28 mouse cellular contexts compared by ENCODE assay signal in genomic region chr2:76597521-76597920, GRCm38 (mm10). TPM values are rescaled to one million over a fixed set of nuclear protein-coding genes. Genes with fewer than 3 reads are reported as not detected.
DNase-seq lines count a peak whose midpoint lies in the region; ATAC-seq and TF ChIP-seq lines count a peak whose summit lies in the region.
"Had no signal": no experiment of that assay in that cellular context is flagged by ENCODE, and none has a peak within 500 bp of the region (broad histone marks: within the 10 kb centered on the region; RNA-seq: fewer than 3 reads in every experiment).

No protein-coding gene starts in this region.

- H3K27me3 ChIP-seq in limb, embryonic 13.5 days, result no peaks in the 10 kb centered on the region
- no peaks in the 10 kb centered on the region for H3K27me3 ChIP-seq in limb, embryonic 10.5 days (ENCODE audit: low read depth, poor library complexity, severe bottlenecking)
- no peaks in the 10 kb centered on the region for H3K27me3 ChIP-seq in liver, postnatal 0 days (ENCODE audit: insufficient read depth, low read length)
- H3K27me3 ChIP-seq: embryonic facial prominence, embryonic 12.5 days; heart, embryonic 12.5 days; heart, embryonic 15.5 days; hindbrain, embryonic 13.5 days; intestine, embryonic 15.5 days; Patski had no signal

- H3K9me3 ChIP-seq in limb, embryonic 13.5 days, result no peaks in the 10 kb centered on the region
- no peaks in the 10 kb centered on the region for H3K9me3 ChIP-seq in limb, embryonic 10.5 days (replicated peaks)
- no peaks in the 10 kb centered on the region for H3K9me3 ChIP-seq in liver, postnatal 0 days (ENCODE audit: low read length)
- H3K9me3 ChIP-seq: embryonic facial prominence, embryonic 12.5 days; heart, embryonic 12.5 days; heart, embryonic 15.5 days; hindbrain, embryonic 10.5 days; hindbrain, embryonic 13.5 days; intestine, embryonic 15.5 days had no signal

- H3K4me2 ChIP-seq in limb, embryonic 13.5 days (replicated peaks), result no peak overlapping the region
- H3K4me2 ChIP-seq in liver, postnatal 0 days (ENCODE audit: low read depth, low read length), result no peak overlapping the region
- H3K4me2 ChIP-seq: embryonic facial prominence, embryonic 12.5 days; heart, embryonic 12.5 days; heart, embryonic 15.5 days; hindbrain, embryonic 13.5 days; intestine, embryonic 15.5 days had no signal

- no peak overlapping the region for H3K9ac ChIP-seq in limb, embryonic 13.5 days
- H3K9ac ChIP-seq in liver, postnatal 0 days (replicated peaks), result no peak overlapping the region
- H3K9ac ChIP-seq: embryonic facial prominence, embryonic 12.5 days; heart, embryonic 12.5 days; heart, embryonic 15.5 days; hindbrain, embryonic 13.5 days; intestine, embryonic 15.5 days had no signal

- H3K27ac ChIP-seq in limb, embryonic 13.5 days, result no peak overlapping the region
- no peak overlapping the region for H3K27ac ChIP-seq in limb, embryonic 10.5 days
- no peak overlapping the region for H3K27ac ChIP-seq in liver, postnatal 0 days (ENCODE audit: low read depth)
- H3K27ac ChIP-seq: embryonic facial prominence, embryonic 12.5 days; heart, embryonic 15.5 days; hindbrain, embryonic 10.5 days; hindbrain, embryonic 13.5 days; intestine, embryonic 15.5 days had no signal

- ATAC-seq in limb, embryonic 13.5 days (ENCODE audit: low FRiP score, low read depth), result peak; percentile 44; the same call in 1 of the 2 replicates
- no peak for ATAC-seq in cerebellum, adult (ENCODE audit: insufficient number of reproducible peaks, low FRiP score, low TSS enrichment)
- no peak for ATAC-seq in liver, postnatal 0 days
- ATAC-seq: forebrain, embryonic 14.5 days; hindbrain, embryonic 16.5 days; intestine, embryonic 15.5 days; Patski had no signal

- no peak for DNase-seq in limb, embryonic 10.5 days (ENCODE audit: low spot score)
- peak; percentile 10 for DNase-seq in R1 (ENCODE audit: low read depth, low spot score)
- peak; percentile 27 for DNase-seq in fibroblast of lung, adult 2 months (ENCODE audit: low read depth)
- no peak for DNase-seq in liver, postnatal 0 days
- DNase-seq: adrenal gland, adult 8-10 months; adrenal gland, postnatal 36 days; cerebellum, adult 11 months; cerebellum, adult 2 months; cerebellum, postnatal 10 days; cerebellum, postnatal 36 days; embryo, embryonic 11 days; gastrocnemius, postnatal 25 days; heart, adult 18-20 months; heart, postnatal 10 days; heart, postnatal 36 days; kidney, adult 11 months had no signal

- TF ChIP-seq EP300 in liver, postnatal 0 days (IDR thresholded peaks at IDR 0.05; ENCODE audit: low read depth), result no peak

- TF ChIP-seq CTCF in liver, postnatal 0 days (IDR thresholded peaks at IDR 0.05; ENCODE audit: low read depth), result no peak

- WGBS in limb, embryonic 13.5 days, result 55% methylated on average over 11 of the region's 11 CpGs
- 89% methylated on average over 11 of the region's 11 CpGs for WGBS in limb, embryonic 10.5 days
- 77% methylated on average over 11 of the region's 11 CpGs for WGBS in liver, postnatal 0 days (ENCODE audit: insufficient replicate concordance)

- peaks cover 20% of the 10 kb centered on the region for H3K36me3 ChIP-seq in limb, embryonic 13.5 days
- peaks cover 4% of the 10 kb centered on the region; the same call in 1 of the 2 replicates for H3K36me3 ChIP-seq in limb, embryonic 10.5 days
- H3K36me3 ChIP-seq in liver, postnatal 0 days (replicated peaks; ENCODE audit: insufficient read depth, low read length), result no peaks in the 10 kb centered on the region
- H3K36me3 ChIP-seq: embryonic facial prominence, embryonic 12.5 days; heart, embryonic 12.5 days; heart, embryonic 15.5 days; hindbrain, embryonic 10.5 days; intestine, embryonic 15.5 days had no signal

- H3K4me3 ChIP-seq in limb, embryonic 13.5 days, result no peak overlapping the region
- H3K4me3 ChIP-seq in limb, embryonic 10.5 days, result no peak overlapping the region
- H3K4me3 ChIP-seq in liver, postnatal 0 days (ENCODE audit: low read depth, low read length), result no peak overlapping the region
- H3K4me3 ChIP-seq: embryonic facial prominence, embryonic 12.5 days; heart, embryonic 12.5 days; heart, embryonic 15.5 days; hindbrain, embryonic 10.5 days; hindbrain, embryonic 13.5 days; intestine, embryonic 15.5 days had no signal

- H3K4me1 ChIP-seq in limb, embryonic 13.5 days, result no peaks in the 10 kb centered on the region
- H3K4me1 ChIP-seq in limb, embryonic 10.5 days, result no peaks in the 10 kb centered on the region
- H3K4me1 ChIP-seq in liver, postnatal 0 days (ENCODE audit: insufficient read depth), result no peaks in the 10 kb centered on the region
- H3K4me1 ChIP-seq: embryonic facial prominence, embryonic 12.5 days; heart, embryonic 12.5 days; heart, embryonic 15.5 days; hindbrain, embryonic 10.5 days; hindbrain, embryonic 13.5 days; intestine, embryonic 15.5 days had no signal

RNA-seq across cellular contexts. Expression of gene Prkra, which starts 50.3 kb away (rescaled TPM):
- polyA plus RNA-seq in limb, embryonic 13.5 days (2015; fragmentation: Nextera tagmentation; extraction: Ambion mirVana), result 73.4 and 80.7 TPM in 2 replicates
- polyA plus RNA-seq in limb, embryonic 10.5 days (2016; fragmentation: Nextera tagmentation; extraction: Ambion mirVana), result 76.4 and 91.0 TPM in 2 replicates
- 7.7 and 7.9 TPM in 2 replicates for polyA plus RNA-seq in liver, postnatal 0 days (2015; fragmentation: Nextera tagmentation; extraction: Ambion mirVana)

RNA-seq across cellular contexts. Expression of gene Pjvk, which starts 50.8 kb away (rescaled TPM):
- 0.59 and 0.69 TPM in 2 replicates for polyA plus RNA-seq in limb, embryonic 13.5 days (2015; fragmentation: Nextera tagmentation; extraction: Ambion mirVana)
- 0.65 and 1.0 TPM in 2 replicates for polyA plus RNA-seq in limb, embryonic 10.5 days (2016; fragmentation: Nextera tagmentation; extraction: Ambion mirVana)
- polyA plus RNA-seq in liver, postnatal 0 days (2015; fragmentation: Nextera tagmentation; extraction: Ambion mirVana), result not detected in 2 replicates
- polyA plus RNA-seq: gonadal fat pad, adult 2 months; heart, embryonic 12.5 days; heart, embryonic 15.5 days had no signal

Comparison
In these comparisons a context has a peak if more than half of its experiments do, and no peak if none do; other contexts are left out.
1. DNase-seq: peak in R1 (single experiment) and fibroblast of lung, adult 2 months (single experiment); none in limb, embryonic 10.5 days (single experiment) and liver, postnatal 0 days (single experiment).